Mouse (Mus musculus) hindbrain, embryonic 14.5 days (tissue): ENCODE data around the gene Disp3. TPM values are rescaled to one million over a fixed set of nuclear protein-coding genes. Genes with fewer than 3 reads are reported as not detected.

Source experiments
- ATAC-seq: fragments of 200-750 bp; cut with Nextera tagmentation; 2 replicates; pipeline ENCODE4 v1.8.0; 2017; ENCODE audit warnings: moderate number of reproducible peaks, mild to moderate bottlenecking, moderate TSS enrichment, moderate library complexity; ENCODE audit not compliant: low FRiP score
- DNase-seq: peaks from one replicate; pipeline ENCODE4 v3.0.0-alpha.2; 2015; ENCODE audit warnings: low spot score
- H3K27ac ChIP-seq: fragments of 300-500 bp; sonication (generic); 2 replicates; pipeline ENCODE4 v1.5.1; 2014; ENCODE audit warnings: mild to moderate bottlenecking, moderate library complexity
- H3K27me3 ChIP-seq: fragments of 300-500 bp; sonication (generic); 2 replicates; pipeline ENCODE4 v1.6.1; 2014; ENCODE audit warnings: mild to moderate bottlenecking, low read length, mixed read lengths; ENCODE audit not compliant: control insufficient read depth, insufficient read depth
- H3K36me3 ChIP-seq: fragments of 300-500 bp; sonication (generic); replicated peaks from 2 replicates; pipeline ENCODE4 v1.6.1; 2014; ENCODE audit not compliant: control insufficient read depth, insufficient read depth
- H3K4me1 ChIP-seq: fragments of 300-500 bp; sonication (generic); replicated peaks from 2 replicates; pipeline ENCODE4 v1.6.1; 2014; ENCODE audit warnings: antibody characterized with exemption, low read length, mixed read lengths; ENCODE audit not compliant: control insufficient read depth, insufficient read depth
- H3K4me2 ChIP-seq: fragments of 300-500 bp; sonication (generic); replicated peaks from 2 replicates; pipeline ENCODE4 v1.6.1; 2014; ENCODE audit warnings: mild to moderate bottlenecking, moderate library complexity
- H3K4me3 ChIP-seq: fragments of 300-500 bp; sonication (generic); replicated peaks from 2 replicates; pipeline ENCODE4 v1.5.1; 2014; ENCODE audit warnings: mild to moderate bottlenecking, low read length
- H3K9ac ChIP-seq: fragments of 300-500 bp; sonication (generic); 2 replicates; pipeline ENCODE4 v1.6.1; 2014
- H3K9me3 ChIP-seq: fragments of 300-500 bp; sonication (generic); 2 replicates; pipeline ENCODE4 v1.6.1; 2016; ENCODE audit warnings: low read length; ENCODE audit not compliant: control insufficient read depth
- WGBS: fragments of 180-500 bp; shearing (Covaris S2); extraction: QIAGEN DNeasy Blood & Tissue Kit; methylation state at CpG from one replicate; pipeline ENCODE4 v1.1.7; 2014; 5-methylcytosine and 5-hydroxymethylcytosine counted together
- polyA plus RNA-seq: library from polyadenylated mRNA; unstranded; fragments of >200 nt; fragmentation: Nextera tagmentation; extraction: Ambion mirVana; gene quantifications from 2 replicates; pipeline ENCODE4 v1.2.1, GENCODE M21; 2014

Gene Disp3
- polyA plus RNA-seq, 1 experiment from 2014 or later = 16.6 TPM

- peak; percentile 18; the same call in 1 of the 2 replicates for ATAC-seq
- 77% methylated on average over 6 of the region's 6 CpGs for WGBS
- Histone ChIP-seq H3K36me3 (no peaks in the 10 kb centered on the region), H3K27me3 (no peaks in the 10 kb centered on the region; the same call in 1 of the 2 replicates), H3K9ac (no peak overlapping the region), H3K27ac (no peak overlapping the region), H3K4me2 (no peak overlapping the region), H3K4me3 (no peak overlapping the region), H3K4me1 (no peaks in the 10 kb centered on the region), H3K9me3 (no peaks in the 10 kb centered on the region)
- DNase-seq = no peak
These were observed 9.9 kb upstream of the Disp3 start for GRCm38 (mm10) chr4:148297640-148298039.

GRCm38 (mm10) chr4:148293319-148293718, 5.6 kb upstream of the Disp3 start:
- Histone ChIP-seq H3K9me3 (no peaks in the 10 kb centered on the region), H3K4me3 (no peak overlapping the region), H3K4me1 (peaks cover 17% of the 10 kb centered on the region), H3K36me3 (no peaks in the 10 kb centered on the region), H3K4me2 (no peak overlapping the region), H3K27ac (no peak overlapping the region), H3K9ac (no peak overlapping the region), H3K27me3 (no peaks in the 10 kb centered on the region)
- WGBS = 31% methylated on average over 5 of the region's 5 CpGs
- ATAC-seq (no peak), DNase-seq (peak; percentile 55)

- Histone ChIP-seq H3K4me1 (peaks cover 17% of the 10 kb centered on the region), H3K9me3 (no peaks in the 10 kb centered on the region), H3K4me2 (no peak overlapping the region), H3K27ac (no peak overlapping the region), H3K9ac (no peak overlapping the region), H3K4me3 (no peak overlapping the region), H3K27me3 (no peaks in the 10 kb centered on the region), H3K36me3 (no peaks in the 10 kb centered on the region)
- DNase-seq (no peak), ATAC-seq (no peak)
- 30% methylated on average over 10 of the region's 10 CpGs for WGBS
These were observed 4.1 kb upstream of the Disp3 start for GRCm38 (mm10) chr4:148291849-148292248.

GRCm38 (mm10) chr4:148291080-148291479, 3.3 kb upstream of the Disp3 start:
- no peak overlapping the region for H3K9ac ChIP-seq
- no peak for DNase-seq
- WGBS = 69% methylated on average over 2 of the region's 2 CpGs

GRCm38 (mm10) chr4:148288055-148288549, 337 bp upstream of the Disp3 start:
- no peaks in the 10 kb centered on the region for H3K27me3 ChIP-seq
- H3K4me1 ChIP-seq = peaks cover 49% of the 10 kb centered on the region
- H3K9me3 ChIP-seq = no peaks in the 10 kb centered on the region
- peak; percentile 93 for DNase-seq
- H3K4me2 ChIP-seq = peak overlapping the region; percentile 75
- ATAC-seq = peak; percentile 94
- peak overlapping the region; percentile 93 for H3K9ac ChIP-seq
- peak overlapping the region; percentile 79 for H3K4me3 ChIP-seq
- peak overlapping the region; percentile 87 for H3K27ac ChIP-seq
- WGBS = 2% methylated on average over 32 of the region's 32 CpGs
- no peaks in the 10 kb centered on the region for H3K36me3 ChIP-seq

More at GRCm38 (mm10) chr4:148291080-148291479, 3.3 kb upstream of the Disp3 start:
- H3K4me3 ChIP-seq = no peak overlapping the region
- no peak overlapping the region for H3K27ac ChIP-seq
- H3K9me3 ChIP-seq = no peaks in the 10 kb centered on the region
- no peak for ATAC-seq
- no peaks in the 10 kb centered on the region for H3K36me3 ChIP-seq
- H3K27me3 ChIP-seq = no peaks in the 10 kb centered on the region
- H3K4me1 ChIP-seq = peaks cover 23% of the 10 kb centered on the region
- no peak overlapping the region for H3K4me2 ChIP-seq

- under 1% methylated on average over 20 of the region's 20 CpGs for WGBS
- peaks cover 49% of the 10 kb centered on the region for H3K4me1 ChIP-seq
- no peaks in the 10 kb centered on the region for H3K36me3 ChIP-seq
- no peaks in the 10 kb centered on the region for H3K27me3 ChIP-seq
- H3K4me3 ChIP-seq = peak overlapping the region; percentile 79
- ATAC-seq (no peak), DNase-seq (no peak)
- peak overlapping the region; percentile 93 for H3K9ac ChIP-seq
- no peaks in the 10 kb centered on the region for H3K9me3 ChIP-seq
- peak overlapping the region; percentile 87 for H3K27ac ChIP-seq
- peak overlapping the region; percentile 75 for H3K4me2 ChIP-seq
These were observed 724 bp downstream of the Disp3 start for GRCm38 (mm10) chr4:148287041-148287440.

GRCm38 (mm10) chr4:148286226-148287031, 1.3 kb downstream of the Disp3 start:
- DNase-seq (peak; percentile 62), ATAC-seq (no peak)
- no peaks in the 10 kb centered on the region for H3K36me3 ChIP-seq
- no peaks in the 10 kb centered on the region for H3K9me3 ChIP-seq
- H3K4me3 ChIP-seq = peak overlapping the region; percentile 79
- 11% methylated on average over 22 of the region's 22 CpGs for WGBS
- peak overlapping the region; percentile 75 for H3K4me2 ChIP-seq
- no peaks in the 10 kb centered on the region for H3K27me3 ChIP-seq
- peak overlapping the region; percentile 93 for H3K9ac ChIP-seq
- peaks cover 42% of the 10 kb centered on the region for H3K4me1 ChIP-seq
- H3K27ac ChIP-seq = peak overlapping the region; percentile 87

- Histone ChIP-seq H3K27me3 (no peaks in the 10 kb centered on the region), H3K4me1 (peaks cover 33% of the 10 kb centered on the region), H3K4me3 (peak overlapping the region; percentile 79), H3K4me2 (peak overlapping the region; percentile 75), H3K36me3 (no peaks in the 10 kb centered on the region), H3K27ac (peak overlapping the region; percentile 53), H3K9me3 (no peaks in the 10 kb centered on the region), H3K9ac (peak overlapping the region; percentile 93)
- DNase-seq (no peak), ATAC-seq (no peak)
- 12% methylated on average over 13 of the region's 13 CpGs for WGBS
These were observed 3.5 kb downstream of the Disp3 start for GRCm38 (mm10) chr4:148284219-148284618.

- DNase-seq (no peak), ATAC-seq (no peak)
- no peak overlapping the region for H3K4me3 ChIP-seq
- peaks cover 28% of the 10 kb centered on the region for H3K4me1 ChIP-seq
- 0 out of 2 replicates have a peak overlapping the region, but pooled peaks have one; percentile 2 for H3K9ac ChIP-seq
- H3K27me3 ChIP-seq = peaks cover 7% of the 10 kb centered on the region; the same call in 1 of the 2 replicates
- H3K4me2 ChIP-seq = no peak overlapping the region
- H3K27ac ChIP-seq = peak overlapping the region; percentile 68
- H3K36me3 ChIP-seq = peaks cover under 1% of the 10 kb centered on the region
- WGBS = 11% methylated on average over 4 of the region's 4 CpGs
- no peaks in the 10 kb centered on the region for H3K9me3 ChIP-seq
These were observed 10.8 kb downstream of the Disp3 start for GRCm38 (mm10) chr4:148276816-148277491.
